Mouse (Mus musculus) intestine, embryonic 14.5 days (tissue): ENCODE results near the gene Ypel2. TPM values are rescaled to one million over a fixed set of nuclear protein-coding genes. Genes with fewer than 3 reads are reported as not detected.

Experiments used
- ATAC-seq: fragments of 200-750 bp; cut with Nextera tagmentation; replicated peaks from 2 replicates; pipeline ENCODE4 v1.8.0; 2017; ENCODE audit warnings: low read depth, moderate number of reproducible peaks, moderate TSS enrichment, moderate library complexity; ENCODE audit not compliant: low FRiP score, low TSS enrichment
- DNase-seq: peaks from one replicate; pipeline ENCODE4 v3.0.0-alpha.2; 2018; ENCODE audit warnings: low spot score
- H3K27ac ChIP-seq: fragments of 300-500 bp; sonication (generic); 2 replicates; pipeline ENCODE4 v1.5.1; 2014; ENCODE audit warnings: low read depth, mild to moderate bottlenecking, control low read depth
- H3K27me3 ChIP-seq: fragments of 300-500 bp; sonication (generic); replicated peaks from 2 replicates; pipeline ENCODE4 v1.6.1; 2014; ENCODE audit warnings: low read length, control low read depth; ENCODE audit not compliant: control insufficient read depth, insufficient read depth
- H3K36me3 ChIP-seq: fragments of 300-500 bp; sonication (generic); 2 replicates; pipeline ENCODE4 v1.6.1; 2014; ENCODE audit warnings: low read length, control low read depth; ENCODE audit not compliant: control insufficient read depth, insufficient read depth
- H3K4me1 ChIP-seq: fragments of 300-500 bp; sonication (generic); replicated peaks from 2 replicates; pipeline ENCODE4 v1.6.1; 2014; ENCODE audit warnings: low read length, control low read depth, mixed read lengths; ENCODE audit not compliant: control insufficient read depth, insufficient read depth
- H3K4me2 ChIP-seq: fragments of 300-500 bp; sonication (generic); 2 replicates; pipeline ENCODE4 v1.6.1; 2014; ENCODE audit warnings: low read length
- H3K4me3 ChIP-seq: fragments of 300-500 bp; sonication (generic); 2 replicates; pipeline ENCODE4 v1.5.1; 2014; ENCODE audit warnings: low read depth, low read length, control low read depth, mixed read lengths
- H3K9ac ChIP-seq: fragments of 300-500 bp; sonication (generic); 2 replicates; pipeline ENCODE4 v1.6.1; 2014; ENCODE audit warnings: mild to moderate bottlenecking, low read length
- H3K9me3 ChIP-seq: fragments of 300-500 bp; sonication (generic); 2 replicates; pipeline ENCODE4 v1.6.1; 2016; ENCODE audit warnings: low read length, control low read depth; ENCODE audit not compliant: control insufficient read depth
- WGBS: fragments of 180-500 bp; shearing (Covaris S2); extraction: QIAGEN DNeasy Blood & Tissue Kit; methylation state at CpG from one replicate; pipeline ENCODE4 v1.1.7; 2014; 5-methylcytosine and 5-hydroxymethylcytosine counted together
- polyA plus RNA-seq: library from polyadenylated mRNA; unstranded; fragments of >200 nt; fragmentation: Nextera tagmentation; extraction: Ambion mirVana; gene quantifications from 2 replicates; pipeline ENCODE4 v1.2.1, GENCODE M21; 2014

Gene Ypel2
- polyA plus RNA-seq, 1 experiment from 2014 or later = 5.9 TPM

- H3K27ac ChIP-seq = no peak overlapping the region
- DNase-seq (no peak), ATAC-seq (no peak)
- H3K4me2 ChIP-seq = no peak overlapping the region
- H3K9me3 ChIP-seq = no peaks in the 10 kb centered on the region
- H3K4me3 ChIP-seq = no peak overlapping the region
- no peak overlapping the region for H3K9ac ChIP-seq
- no peaks in the 10 kb centered on the region for H3K4me1 ChIP-seq
- 80% methylated on average over 9 of the region's 9 CpGs for WGBS
- no peaks in the 10 kb centered on the region for H3K27me3 ChIP-seq
- H3K36me3 ChIP-seq = no peaks in the 10 kb centered on the region
These were observed 79.2 kb downstream of the Ypel2 start for GRCm38 (mm10) chr11:86914329-86914728.

- Histone ChIP-seq H3K9ac (no peak overlapping the region), H3K4me1 (0 out of 2 replicates have a peak, but pooled peaks cover 3% of the 10 kb centered on the region), H3K4me3 (no peak overlapping the region), H3K9me3 (no peaks in the 10 kb centered on the region), H3K27me3 (no peaks in the 10 kb centered on the region), H3K4me2 (no peak overlapping the region), H3K27ac (no peak overlapping the region), H3K36me3 (no peaks in the 10 kb centered on the region)
- 74% methylated on average over 4 of the region's 4 CpGs for WGBS
- DNase-seq (no peak), ATAC-seq (no peak)
These were observed 83.3 kb downstream of the Ypel2 start for GRCm38 (mm10) chr11:86910244-86910643.

DNA sequence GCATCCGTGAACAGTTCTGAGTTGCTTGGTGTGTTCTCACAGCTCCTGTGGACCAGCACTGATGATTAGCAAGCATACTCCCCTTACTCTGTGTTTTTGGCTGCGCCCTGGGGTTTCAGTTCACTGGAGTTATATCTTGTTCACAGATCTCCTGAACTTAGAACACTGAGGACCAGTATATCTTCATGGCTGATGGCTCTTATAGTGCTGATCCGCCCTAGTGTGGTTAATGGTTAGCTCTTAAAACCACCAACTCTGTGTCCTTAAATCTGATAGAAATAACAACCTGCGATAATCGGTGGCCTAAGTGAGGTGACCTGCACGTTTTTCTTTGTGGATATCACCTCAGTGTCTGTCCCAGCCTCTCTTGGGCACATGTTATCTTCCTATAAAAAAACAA lies 84.5 kb downstream of the Ypel2 start:
- H3K4me2 ChIP-seq = no peak overlapping the region
- DNase-seq = no peak
- no peak for ATAC-seq
- no peaks in the 10 kb centered on the region for H3K27me3 ChIP-seq
- H3K9ac ChIP-seq = no peak overlapping the region
- H3K4me1 ChIP-seq = 0 out of 2 replicates have a peak, but pooled peaks cover 3% of the 10 kb centered on the region
- no peaks in the 10 kb centered on the region for H3K9me3 ChIP-seq
- H3K27ac ChIP-seq = no peak overlapping the region
- no peak overlapping the region for H3K4me3 ChIP-seq
- 73% methylated on average over 6 of the region's 6 CpGs for WGBS
- no peaks in the 10 kb centered on the region for H3K36me3 ChIP-seq

DNA sequence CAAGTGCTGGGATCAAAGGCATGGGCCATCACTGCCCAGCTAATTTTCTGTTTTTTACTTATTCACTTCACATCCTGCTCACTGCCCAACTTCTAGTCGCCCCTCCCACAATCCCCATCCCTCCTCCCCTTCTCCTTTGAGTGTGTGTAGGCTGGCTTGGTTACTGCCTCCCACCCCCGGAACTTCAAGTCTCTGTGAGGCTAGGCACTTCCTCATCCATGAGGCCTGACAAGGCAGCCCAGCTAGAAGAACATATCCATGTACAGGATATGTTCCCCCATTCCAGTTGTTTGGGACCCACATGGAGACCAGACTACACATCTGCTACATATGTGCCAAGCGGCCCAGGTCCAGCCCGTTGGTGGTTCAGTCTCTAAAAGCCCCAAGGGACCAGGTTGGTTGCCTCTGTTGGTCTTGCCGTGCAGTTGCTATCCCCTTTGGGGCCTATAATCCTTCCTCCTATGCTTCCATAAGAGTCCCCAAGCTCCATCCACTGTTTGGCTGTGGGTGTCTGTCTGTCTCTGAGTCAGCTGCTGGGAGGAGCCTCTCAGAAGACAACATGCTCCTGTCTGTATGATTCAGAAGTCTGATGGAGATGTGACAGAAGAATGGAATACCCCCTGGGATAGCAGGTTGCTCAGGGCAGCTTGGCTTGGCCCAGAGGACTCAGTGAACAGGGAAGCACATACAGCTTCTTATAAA lies 85.5 kb downstream of the Ypel2 start:
- no peak for DNase-seq
- Histone ChIP-seq H3K9me3 (no peaks in the 10 kb centered on the region), H3K9ac (no peak overlapping the region), H3K27me3 (no peaks in the 10 kb centered on the region), H3K4me1 (0 out of 2 replicates have a peak, but pooled peaks cover 3% of the 10 kb centered on the region), H3K4me2 (no peak overlapping the region), H3K4me3 (no peak overlapping the region), H3K36me3 (no peaks in the 10 kb centered on the region), H3K27ac (no peak overlapping the region)
- ATAC-seq = no peak
- 72% methylated on average over 5 of the region's 5 CpGs for WGBS

DNA sequence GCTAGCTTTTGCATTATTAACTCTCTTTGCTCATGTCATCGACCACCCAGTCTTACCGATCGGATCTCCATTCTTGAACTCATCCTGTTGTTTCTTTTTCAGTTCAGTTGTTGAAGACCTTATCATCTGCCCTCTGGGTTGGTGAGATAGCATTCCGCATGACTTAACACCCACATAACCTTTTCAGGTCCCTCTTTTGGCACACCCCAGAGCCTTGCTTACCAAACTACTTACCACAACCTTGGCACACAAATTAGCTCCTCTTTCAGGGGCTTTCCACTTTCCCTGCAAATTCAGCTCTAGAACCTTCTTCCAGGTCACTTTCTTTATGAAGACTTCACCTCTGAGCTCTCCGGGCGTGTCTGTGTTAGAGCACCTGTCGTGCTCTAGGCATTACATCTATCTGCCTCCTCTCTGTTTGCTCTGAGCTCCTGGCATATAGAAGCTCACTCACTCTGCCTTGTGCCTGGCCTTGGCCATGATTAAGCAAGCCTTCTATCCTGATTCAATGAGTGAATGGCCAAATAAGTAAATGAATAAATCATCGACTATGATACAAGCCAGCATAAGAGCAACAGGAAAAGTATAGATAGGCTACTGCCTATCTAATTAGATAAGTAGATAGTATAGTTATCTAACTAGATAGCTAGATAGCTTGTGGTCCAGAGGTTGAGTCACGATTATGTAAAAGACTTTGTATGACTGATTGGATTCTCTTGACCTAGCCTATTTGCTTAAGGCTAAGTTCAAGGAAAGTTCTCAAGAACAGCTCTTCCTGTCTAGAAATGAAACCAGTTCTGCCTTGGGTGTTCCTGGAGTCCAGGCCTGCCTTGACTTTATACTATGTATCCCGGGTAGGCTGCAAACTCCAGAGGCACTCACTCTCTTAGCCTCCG lies 86.5 kb downstream of the Ypel2 start:
- Histone ChIP-seq H3K9me3 (no peaks in the 10 kb centered on the region), H3K4me1 (0 out of 2 replicates have a peak, but pooled peaks cover 3% of the 10 kb centered on the region), H3K9ac (no peak overlapping the region), H3K27me3 (no peaks in the 10 kb centered on the region), H3K4me3 (no peak overlapping the region), H3K36me3 (no peaks in the 10 kb centered on the region), H3K27ac (no peak overlapping the region), H3K4me2 (no peak overlapping the region)
- WGBS = 89% methylated on average over 11 of the region's 11 CpGs
- DNase-seq = no peak
- ATAC-seq = no peak

- no peak overlapping the region for H3K9ac ChIP-seq
- H3K27me3 ChIP-seq = no peaks in the 10 kb centered on the region
- H3K36me3 ChIP-seq = no peaks in the 10 kb centered on the region
- no peak overlapping the region for H3K4me3 ChIP-seq
- H3K4me1 ChIP-seq = 0 out of 2 replicates have a peak, but pooled peaks cover 3% of the 10 kb centered on the region
- H3K9me3 ChIP-seq = no peaks in the 10 kb centered on the region
- WGBS = 87% methylated on average over 6 of the region's 6 CpGs
- no peak overlapping the region for H3K27ac ChIP-seq
- no peak for DNase-seq
- no peak for ATAC-seq
- H3K4me2 ChIP-seq = no peak overlapping the region
These were observed 87.2 kb downstream of the Ypel2 start for GRCm38 (mm10) chr11:86906257-86906656.

DNA sequence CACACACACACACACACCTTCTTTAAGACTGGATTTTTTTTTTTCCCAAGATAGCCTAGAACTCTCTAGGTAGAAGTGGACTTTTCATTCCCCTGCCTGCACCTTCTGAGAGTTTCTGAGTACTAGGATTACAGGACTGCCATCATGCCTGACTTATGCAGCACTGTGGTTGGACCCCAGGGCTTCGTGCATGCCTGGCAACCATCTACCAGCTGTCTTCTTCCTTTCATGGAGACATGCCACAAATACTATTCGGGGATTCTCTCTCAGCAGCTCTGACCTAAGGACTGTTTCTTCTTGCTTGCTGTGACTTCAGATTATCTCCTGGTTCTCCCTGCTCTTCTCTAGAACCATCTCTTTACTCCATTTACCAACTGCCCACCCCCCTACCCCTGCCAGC lies 88.2 kb downstream of the Ypel2 start:
- no peak overlapping the region for H3K9ac ChIP-seq
- WGBS = 71% methylated on average over 2 of the region's 2 CpGs
- no peaks in the 10 kb centered on the region for H3K36me3 ChIP-seq
- no peaks in the 10 kb centered on the region for H3K9me3 ChIP-seq
- no peak for DNase-seq
- no peak overlapping the region for H3K27ac ChIP-seq
- ATAC-seq = no peak
- 0 out of 2 replicates have a peak, but pooled peaks cover 3% of the 10 kb centered on the region for H3K4me1 ChIP-seq
- no peak overlapping the region for H3K4me2 ChIP-seq
- H3K27me3 ChIP-seq = no peaks in the 10 kb centered on the region
- H3K4me3 ChIP-seq = no peak overlapping the region

GRCm38 (mm10) chr11:86904706-86905105 lies 88.8 kb downstream of the Ypel2 start:
- H3K4me1 ChIP-seq = 0 out of 2 replicates have a peak, but pooled peaks cover 3% of the 10 kb centered on the region

More at GRCm38 (mm10) chr11:86904706-86905105, 88.8 kb downstream of the Ypel2 start:
- H3K4me3 ChIP-seq = no peak overlapping the region
- 59% methylated on average over 4 of the region's 4 CpGs for WGBS
- H3K27me3 ChIP-seq = no peaks in the 10 kb centered on the region
- no peak overlapping the region for H3K27ac ChIP-seq
- no peak for DNase-seq
- H3K9me3 ChIP-seq = no peaks in the 10 kb centered on the region
- ATAC-seq = no peak
- no peak overlapping the region for H3K4me2 ChIP-seq
- no peaks in the 10 kb centered on the region for H3K36me3 ChIP-seq
- H3K9ac ChIP-seq = no peak overlapping the region
